Mouse (Mus musculus) gastrocnemius, adult 2 months (tissue): ENCODE measurements around the gene Snrpf. TPM values are rescaled to one million over a fixed set of nuclear protein-coding genes. Genes with fewer than 3 reads are reported as not detected.

ENCODE experiments used
- DNase-seq: peaks from one replicate; pipeline ENCODE4 v3.0.0; 2022
- H3K27ac ChIP-seq: fragments of 200-600 bp; 2 replicates; pipeline ENCODE4 v1.8.1; 2022; ENCODE audit warnings: mild to moderate bottlenecking
- H3K4me3 ChIP-seq: fragments of 200-600 bp; 2 replicates; pipeline ENCODE4 v1.8.1; 2022; ENCODE audit warnings: mild to moderate bottlenecking, moderate library complexity
- CTCF ChIP-seq: fragments of 200-600 bp; IDR thresholded peaks from 2 replicates; pipeline ENCODE4 v1.8.1; 2022; ENCODE audit warnings: antibody characterized with exemption, mild to moderate bottlenecking, moderate library complexity
- intact Hi-C: fragments of 180-260 bp; cut with DNase I; formaldehyde crosslinking; loops from one replicate; pipeline ENCODE4 v1.15.1; 2025
- total RNA-seq, 2 experiments: library from RNA; stranded (reverse); gene quantifications; 2 replicates each; pipeline ENCODE4 v1.2.3; 2021

Snrpf gene
- total RNA-seq, 2 experiments from 2014 or later, result 6.5 to 8.9 TPM

- Histone ChIP-seq H3K27ac (no peak overlapping the region), H3K4me3 (no peak overlapping the region)
- intact Hi-C loops, result no loop called here
- peak; percentile 39; the same call in 1 of the 2 replicates for TF ChIP-seq CTCF
- no peak for DNase-seq
Measured at GRCm38 (mm10) chr10:93608051-93608450, 18.5 kb upstream of the Snrpf start.

DNA sequence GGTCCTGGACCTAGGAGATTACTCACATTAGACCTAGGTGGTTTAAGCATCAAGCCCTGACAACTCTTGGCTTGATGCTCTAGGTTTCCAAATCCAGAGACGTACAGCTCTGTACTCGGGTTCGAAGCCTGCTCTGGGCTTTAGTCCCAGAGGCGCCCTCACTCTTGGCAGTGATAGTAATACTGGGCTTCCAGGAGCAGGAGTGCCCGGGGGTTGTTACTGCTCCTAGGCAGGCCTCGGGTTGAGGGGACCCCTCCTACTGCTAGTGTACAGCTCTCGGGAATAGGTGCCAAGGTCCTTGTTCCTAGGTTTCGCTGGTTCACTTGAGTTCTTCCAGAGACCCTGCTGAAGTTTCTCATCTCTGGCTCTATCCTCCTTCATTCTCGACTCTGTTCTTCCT lies 16.8 kb upstream of the Snrpf start:
- TF ChIP-seq CTCF, result no peak
- Histone ChIP-seq H3K4me3 (no peak overlapping the region), H3K27ac (no peak overlapping the region)
- intact Hi-C loops, result no loop called here
- DNase-seq, result no peak

DNA sequence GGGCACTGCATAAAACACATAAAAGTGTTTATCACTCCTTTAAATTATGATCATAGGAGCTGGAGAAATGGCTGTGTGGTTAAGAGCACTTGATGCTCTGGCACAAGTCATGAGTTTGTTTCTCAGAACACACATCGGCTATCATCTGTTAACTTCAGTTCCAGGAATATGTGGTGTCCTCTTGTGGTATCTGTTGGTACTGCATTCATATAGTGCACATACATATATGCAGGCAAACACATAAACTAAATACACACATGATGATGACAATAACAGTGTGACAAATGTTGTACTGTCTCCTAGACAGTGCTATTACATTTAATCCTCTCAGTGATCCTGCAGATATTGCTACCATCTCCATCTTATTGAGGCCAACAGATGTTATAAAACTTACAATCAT lies 13.8 kb upstream of the Snrpf start:
- TF ChIP-seq CTCF, result peak; percentile 18; the same call in 1 of the 2 replicates
- Histone ChIP-seq H3K4me3 (no peak overlapping the region), H3K27ac (no peak overlapping the region)
- intact Hi-C loops, result no loop called here
- DNase-seq, result no peak

DNA sequence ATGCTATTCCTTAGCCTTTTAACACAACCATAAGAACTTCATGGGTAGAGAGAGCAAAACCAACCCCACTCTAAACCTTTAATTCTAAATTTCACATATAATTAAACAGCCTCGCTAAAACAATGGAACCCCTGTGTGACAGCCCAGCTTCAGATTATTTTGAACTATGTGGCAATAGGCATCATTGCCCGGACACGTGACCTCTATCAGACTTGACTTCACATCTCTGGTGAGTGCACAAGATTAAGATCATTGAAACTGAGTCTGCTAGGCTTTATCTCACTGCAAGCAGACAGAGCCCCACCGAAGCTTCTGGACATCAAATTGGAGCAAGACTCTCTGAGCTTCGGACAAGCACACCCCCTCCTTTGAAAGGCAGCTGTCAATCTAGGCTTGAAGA lies 12.8 kb upstream of the Snrpf start:
- intact Hi-C loops, result no loop called here

DNA sequence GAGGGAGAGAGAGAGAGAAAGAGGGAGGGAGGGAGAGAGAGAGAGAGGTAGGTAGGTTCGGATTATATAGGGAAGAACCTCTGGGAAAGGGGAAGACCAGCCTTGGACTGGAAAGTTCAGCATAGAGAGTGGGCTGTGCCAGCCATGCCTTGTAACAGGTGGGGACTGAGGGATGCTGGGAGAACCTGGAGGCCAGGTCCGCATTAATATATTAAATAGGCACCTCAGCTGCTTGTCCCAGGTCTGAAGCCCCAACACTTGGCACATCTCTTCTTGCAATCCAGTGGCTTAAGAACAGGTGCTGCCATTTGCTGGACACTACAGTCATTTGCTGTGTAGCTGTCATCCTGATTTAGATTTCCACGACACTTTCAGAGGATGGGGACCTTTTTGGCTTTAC lies 7.1 kb upstream of the Snrpf start:
- DNase-seq, result no peak
- no peak for TF ChIP-seq CTCF
- no peak overlapping the region for H3K27ac ChIP-seq
- H3K4me3 ChIP-seq, result no peak overlapping the region
- intact Hi-C loops, result no loop called here

More for the DNA sequence above, 12.8 kb upstream of the Snrpf start:
- TF ChIP-seq CTCF, result no peak
- Histone ChIP-seq H3K4me3 (no peak overlapping the region), H3K27ac (no peak overlapping the region)
- no peak for DNase-seq

GRCm38 (mm10) chr10:93595831-93596230 lies 6.3 kb upstream of the Snrpf start:
- intact Hi-C loops, result no loop called here
- TF ChIP-seq CTCF, result no peak
- DNase-seq, result peak; percentile 17

DNA sequence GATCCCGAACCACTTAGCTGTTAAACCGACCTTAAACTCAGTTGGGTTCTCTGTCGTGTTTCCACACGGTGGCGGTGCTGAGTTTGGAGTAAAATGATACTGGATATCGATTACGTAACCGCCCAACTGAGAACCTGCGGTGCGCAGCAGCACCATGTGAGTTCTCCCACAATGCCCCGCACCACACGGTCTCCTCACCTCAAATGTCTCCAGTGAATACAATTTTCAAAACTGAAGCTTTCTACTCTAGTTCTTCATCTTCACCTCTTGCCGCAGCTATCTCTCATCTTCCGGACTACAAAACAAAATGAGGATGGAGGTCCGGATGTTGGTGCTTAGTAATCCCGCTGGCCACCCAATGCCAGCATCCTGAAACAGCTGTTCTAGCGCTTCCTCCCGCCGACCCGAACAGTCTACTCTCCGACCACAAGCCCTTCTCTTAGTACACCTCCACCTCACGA lies 4.5 kb upstream of the Snrpf start:
- peak; percentile 81 for TF ChIP-seq CTCF
- intact Hi-C loops, result loop anchor here (1.0 kb wide), 2 partner anchors 182 to 219 kb away; no protein-coding TSS in a partner anchor
- DNase-seq, result peak; percentile 87
- Histone ChIP-seq H3K27ac (peak overlapping the region; percentile 60), H3K4me3 (peak overlapping the region; percentile 70)

More at GRCm38 (mm10) chr10:93595831-93596230, 6.3 kb upstream of the Snrpf start:
- Histone ChIP-seq H3K27ac (no peak overlapping the region), H3K4me3 (no peak overlapping the region)

- no peak overlapping the region for H3K27ac ChIP-seq
- intact Hi-C loops, result no loop called here
- peak; percentile 18; the same call in 1 of the 2 replicates for TF ChIP-seq CTCF
- no peak for DNase-seq
- H3K4me3 ChIP-seq, result no peak overlapping the region
Measured at GRCm38 (mm10) chr10:93592456-93592855, 3.0 kb upstream of the Snrpf start.

DNA sequence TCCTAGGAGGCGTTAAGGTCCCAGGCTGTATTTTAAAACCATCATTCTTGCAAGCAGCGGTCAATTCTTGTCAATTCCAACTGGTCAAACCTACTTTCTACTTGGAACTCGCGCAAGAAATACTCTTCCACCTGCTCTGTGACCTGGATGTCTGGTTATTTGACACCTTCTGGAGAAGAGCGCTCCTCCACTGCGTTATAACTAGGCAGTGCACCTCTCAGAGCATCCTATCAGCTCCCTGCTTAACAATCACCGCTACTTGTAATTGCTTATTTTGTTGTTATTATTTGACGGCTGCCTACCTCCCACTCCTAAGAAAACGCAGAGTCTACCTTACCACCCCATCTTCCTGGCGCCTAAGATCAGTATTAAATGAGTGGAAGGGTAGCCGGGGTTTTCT lies 710 bp downstream of the Snrpf start:
- H3K27ac ChIP-seq, result peak overlapping the region; percentile 86
- intact Hi-C loops, result no loop called here
- no peak for DNase-seq
- no peak for TF ChIP-seq CTCF
- H3K4me3 ChIP-seq, result peak overlapping the region; percentile 82

- DNase-seq, result peak; percentile 80
- TF ChIP-seq CTCF, result peak; percentile 85
- Histone ChIP-seq H3K4me3 (no peak overlapping the region), H3K27ac (no peak overlapping the region)
- intact Hi-C loops, result loop anchor here (2.0 kb wide), 1 partner anchor 91 kb away; no protein-coding TSS in a partner anchor
Measured at GRCm38 (mm10) chr10:93577271-93577886, 12.1 kb downstream of the Snrpf start.

GRCm38 (mm10) chr10:93575960-93576359 lies 13.5 kb downstream of the Snrpf start:
- Histone ChIP-seq H3K4me3 (no peak overlapping the region), H3K27ac (no peak overlapping the region)
- TF ChIP-seq CTCF, result no peak
- intact Hi-C loops, result loop anchor here (2.0 kb wide), 1 partner anchor 89 kb away; no protein-coding TSS in a partner anchor
- DNase-seq, result no peak

- no peak for DNase-seq
- no peak for TF ChIP-seq CTCF
- no peak overlapping the region for H3K27ac ChIP-seq
- intact Hi-C loops, result no loop called here
- H3K4me3 ChIP-seq, result no peak overlapping the region
Measured at GRCm38 (mm10) chr10:93574966-93575365, 14.5 kb downstream of the Snrpf start.

- no peak for TF ChIP-seq CTCF
- Histone ChIP-seq H3K4me3 (no peak overlapping the region), H3K27ac (no peak overlapping the region)
- no peak for DNase-seq
- intact Hi-C loops, result no loop called here
Measured at GRCm38 (mm10) chr10:93572209-93572608, 17.3 kb downstream of the Snrpf start.

GRCm38 (mm10) chr10:93568671-93569070 lies 20.8 kb downstream of the Snrpf start:
- no peak for TF ChIP-seq CTCF
- intact Hi-C loops, result no loop called here
- no peak for DNase-seq
- Histone ChIP-seq H3K4me3 (no peak overlapping the region), H3K27ac (no peak overlapping the region)
